Mouse (Mus musculus) ES-Bruce4 (cell line): ENCODE measurements at regions not wholly inside any gene's neighbourhood (a gene's known extent, or its start where the extent isn't known, plus 50 kb on each side); places are given as distances from the start of the nearest gene placed in this dataset.

Experiments
- CTCF ChIP-seq: IDR thresholded peaks from one replicate; pipeline ENCODE4 v1.8.1; 2011; ENCODE audit warnings: low read depth, low read length
- EP300 ChIP-seq: IDR thresholded peaks from 2 replicates; pipeline ENCODE4 v1.6.1; 2011; ENCODE audit warnings: low read depth, low read length; ENCODE audit not compliant: insufficient read depth

GRCm38 (mm10) chr8:92055590-92055989 lies 253.7 kb upstream of the Irx3 start:
- TF ChIP-seq CTCF, result no peak
- no peak for TF ChIP-seq EP300
